Mouse (Mus musculus): ENCODE measurements around the gene Mfsd11.
"Not testable (repeated sequence)": the region's sequence is repeated elsewhere in the genome, so short reads cannot be mapped to it uniquely, and the experiment has no call there.

Mfsd11 gene

GRCm38 (mm10) chr11:116848086-116848876, 4.0 kb upstream of the Mfsd11 start:
- no peak for DNase-seq

DNA sequence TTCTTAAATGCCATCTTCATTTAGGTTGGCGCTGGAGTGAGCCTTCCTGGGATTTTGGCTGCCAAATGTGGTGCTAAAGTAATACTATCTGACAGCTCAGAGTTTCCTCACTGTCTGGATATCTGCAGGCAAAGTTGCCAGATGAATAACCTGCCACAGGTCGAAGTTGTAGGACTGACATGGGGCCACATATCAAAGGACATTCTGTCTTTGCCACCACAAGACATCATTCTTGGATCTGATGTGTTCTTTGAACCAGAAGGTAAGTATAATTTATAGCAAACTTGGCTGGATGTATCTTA, 3.4 kb upstream of the Mfsd11 start:
- not testable (repeated sequence) for DNase-seq

DNA sequence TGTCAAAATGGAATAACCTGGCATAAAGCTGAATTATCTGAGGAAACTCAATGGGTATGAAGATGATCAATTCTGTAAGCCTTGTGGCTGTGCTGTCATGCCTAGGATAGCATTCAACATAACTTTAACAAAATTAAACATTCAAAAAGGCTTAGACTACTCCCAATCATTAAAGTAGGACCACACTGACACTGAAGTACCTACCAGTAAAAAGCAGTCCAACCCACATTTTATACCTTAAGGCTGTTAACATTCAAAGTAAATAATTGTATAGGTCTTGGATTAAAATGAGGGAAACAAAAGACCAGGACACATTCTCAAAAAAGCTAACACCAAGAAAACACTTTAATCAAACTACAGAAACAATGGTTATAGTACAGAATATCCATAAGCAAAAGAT, 2.7 kb upstream of the Mfsd11 start:
- DNase-seq: no peak

- DNase-seq: no peak
Measured at GRCm38 (mm10) chr11:116850085-116850484, 2.2 kb upstream of the Mfsd11 start.

GRCm38 (mm10) chr11:116850833-116851477, 1.3 kb upstream of the Mfsd11 start:
- DNase-seq: no peak

DNA sequence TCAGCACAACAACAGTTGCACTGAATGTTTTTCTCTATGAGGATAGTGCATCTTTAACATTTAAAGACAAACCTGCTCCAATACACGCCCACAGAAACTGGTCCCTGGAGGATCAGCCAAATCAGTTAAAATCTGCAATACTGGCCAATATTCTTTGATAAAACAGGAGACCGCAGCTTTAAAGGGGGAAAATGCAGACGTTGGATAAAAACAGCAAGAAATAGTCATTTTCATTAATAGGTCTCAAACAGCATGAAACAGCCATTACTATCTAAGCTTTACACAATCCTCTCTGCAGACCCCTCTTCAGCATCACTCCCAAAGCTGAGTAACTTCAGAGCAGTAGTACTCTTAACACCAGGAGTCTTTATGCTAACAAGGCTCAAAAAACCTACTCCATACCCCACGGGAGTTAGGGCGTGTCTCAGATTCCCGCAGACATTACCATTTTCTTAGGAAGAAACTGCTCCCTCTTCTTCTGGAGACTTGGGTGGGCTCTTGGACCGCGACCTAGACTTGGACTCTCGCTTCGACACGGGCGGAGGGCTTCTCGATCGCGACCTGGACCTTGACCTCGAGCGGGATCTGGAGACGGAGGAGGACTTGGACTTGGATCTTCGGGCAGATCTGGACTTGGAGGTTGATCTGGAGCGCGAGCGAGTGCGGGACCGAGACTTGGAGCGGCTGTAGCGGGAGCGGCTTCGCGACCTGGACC, 507 bp upstream of the Mfsd11 start:
- no peak for DNase-seq

GRCm38 (mm10) chr11:116852891-116853511, 761 bp downstream of the Mfsd11 start, which contains the start of gene Srsf2:
Srsf2 (minus strand) TSS chr11:116853094.
- DNase-seq: peak; percentile 91 to 94

GRCm38 (mm10) chr11:116853512-116853928, 1.3 kb downstream of the Mfsd11 start:
- DNase-seq: peak; percentile 95

- no peak for DNase-seq
Measured at GRCm38 (mm10) chr11:116854279-116854678, 2.0 kb downstream of the Mfsd11 start.

- no peak for DNase-seq
Measured at GRCm38 (mm10) chr11:116857183-116857850, 5.1 kb downstream of the Mfsd11 start.

- no peak for DNase-seq
Measured at GRCm38 (mm10) chr11:116864444-116864843, 12.2 kb downstream of the Mfsd11 start.

- DNase-seq: no peak
Measured at GRCm38 (mm10) chr11:116865945-116866585, 13.8 kb downstream of the Mfsd11 start.

DNA sequence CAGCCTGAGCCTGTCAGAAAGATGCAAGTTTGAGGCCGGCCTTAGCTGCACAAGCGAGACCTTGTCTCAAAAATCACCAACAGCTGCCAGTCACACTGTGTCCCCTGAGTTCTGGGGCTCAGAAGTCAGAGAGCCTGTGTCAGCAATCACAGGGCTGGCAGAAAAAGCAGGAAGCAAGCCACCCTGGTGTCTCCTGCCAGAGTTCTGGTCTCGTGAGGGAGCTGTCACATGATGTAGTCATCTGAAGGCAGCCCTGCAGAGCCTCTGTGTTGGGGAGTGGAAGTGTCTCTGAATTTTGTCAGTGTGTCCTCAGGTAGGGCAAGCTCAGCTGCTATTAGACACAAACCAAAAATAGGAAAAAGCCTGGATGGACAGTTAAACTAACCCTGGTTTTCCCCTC, 15.9 kb downstream of the Mfsd11 start:
- no peak for DNase-seq

DNA sequence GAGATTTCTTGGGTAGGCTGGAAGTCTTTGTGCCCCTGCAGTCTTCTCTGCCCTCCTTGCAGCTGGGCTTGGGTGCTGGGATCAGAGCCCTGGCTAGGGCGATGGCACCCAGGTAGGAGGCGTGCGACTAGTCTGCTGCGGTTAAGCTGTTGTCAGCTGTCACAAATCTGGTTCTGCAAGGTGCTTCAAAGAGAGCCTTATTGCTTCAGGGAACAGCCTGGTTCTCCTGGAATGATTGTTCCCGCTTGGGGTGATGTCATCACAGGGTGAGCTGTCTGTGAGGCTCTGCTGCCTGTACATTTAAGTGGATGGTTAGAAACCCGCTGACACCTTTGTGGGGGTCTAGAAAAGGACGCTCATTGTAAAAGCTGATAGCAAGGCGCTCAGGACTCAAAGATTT, 17.0 kb downstream of the Mfsd11 start:
- no peak for DNase-seq

DNA sequence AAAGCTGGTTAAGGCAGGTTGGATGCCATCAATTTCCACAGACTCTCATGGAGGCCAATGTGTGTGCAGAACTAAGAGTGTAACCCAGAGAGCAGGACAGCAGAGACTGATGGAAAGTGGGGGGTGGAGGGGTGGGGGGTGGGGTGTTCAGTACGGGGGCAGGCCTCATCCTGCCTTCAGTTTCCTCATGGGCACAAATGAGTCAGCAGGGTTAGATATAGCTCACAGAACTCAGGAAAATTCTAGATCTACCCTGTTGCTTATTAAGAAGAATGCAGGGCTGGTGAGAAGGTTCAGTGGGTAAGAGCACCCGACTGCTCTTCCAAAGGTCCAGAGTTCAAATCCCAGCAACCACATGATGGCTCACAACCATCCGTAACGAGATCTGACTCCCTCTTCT, 17.4 kb downstream of the Mfsd11 start:
- DNase-seq: no peak

- DNase-seq: no peak
Measured at GRCm38 (mm10) chr11:116871538-116871937, 19.3 kb downstream of the Mfsd11 start.

DNA sequence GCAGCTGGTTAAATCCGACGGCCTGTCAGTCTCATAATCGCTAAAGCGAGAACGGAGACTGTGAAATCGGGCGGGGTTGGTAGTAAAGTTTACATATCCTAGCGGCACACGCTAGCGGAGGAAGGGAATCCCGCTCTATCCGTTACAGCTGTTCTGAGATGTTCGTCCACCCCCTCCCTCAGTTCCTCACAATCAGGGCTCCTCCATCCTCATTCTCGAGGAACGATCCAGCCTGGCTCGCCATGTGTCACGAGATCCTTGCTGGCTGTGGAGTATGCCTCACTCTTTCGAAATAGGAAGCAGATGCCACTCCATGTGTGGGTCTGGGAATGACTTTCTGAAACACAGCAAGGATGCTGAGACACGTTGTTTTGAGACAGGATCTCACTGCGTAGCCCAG, 21.7 kb downstream of the Mfsd11 start:
- no peak for DNase-seq

- DNase-seq: no peak
Measured at GRCm38 (mm10) chr11:116878454-116878853, 26.2 kb downstream of the Mfsd11 start.

DNA sequence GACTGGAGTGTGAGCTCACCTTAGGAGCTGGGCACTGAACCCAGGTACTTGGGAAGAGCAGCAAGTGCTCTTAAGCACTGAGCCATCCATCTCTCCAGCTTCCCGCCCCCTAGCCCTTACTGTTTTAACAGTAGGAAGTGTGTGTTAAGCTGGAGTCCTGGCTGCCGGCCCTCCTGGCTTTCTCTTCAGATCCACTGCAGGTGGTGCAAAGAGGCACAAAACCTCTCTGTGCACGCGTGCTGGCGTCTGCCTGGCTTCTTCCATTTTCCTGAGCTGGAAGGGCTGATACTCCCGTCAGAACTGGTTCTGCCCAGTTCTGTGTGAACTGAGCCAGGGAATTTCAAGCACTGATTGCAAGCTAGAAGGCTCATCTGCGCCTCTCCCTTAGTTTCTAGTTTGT, 28.6 kb downstream of the Mfsd11 start:
- DNase-seq: no peak

- no peak for DNase-seq
Measured at GRCm38 (mm10) chr11:116881440-116881839, 29.2 kb downstream of the Mfsd11 start.

- DNase-seq: no peak
Measured at GRCm38 (mm10) chr11:116882446-116882845, 30.2 kb downstream of the Mfsd11 start.

DNA sequence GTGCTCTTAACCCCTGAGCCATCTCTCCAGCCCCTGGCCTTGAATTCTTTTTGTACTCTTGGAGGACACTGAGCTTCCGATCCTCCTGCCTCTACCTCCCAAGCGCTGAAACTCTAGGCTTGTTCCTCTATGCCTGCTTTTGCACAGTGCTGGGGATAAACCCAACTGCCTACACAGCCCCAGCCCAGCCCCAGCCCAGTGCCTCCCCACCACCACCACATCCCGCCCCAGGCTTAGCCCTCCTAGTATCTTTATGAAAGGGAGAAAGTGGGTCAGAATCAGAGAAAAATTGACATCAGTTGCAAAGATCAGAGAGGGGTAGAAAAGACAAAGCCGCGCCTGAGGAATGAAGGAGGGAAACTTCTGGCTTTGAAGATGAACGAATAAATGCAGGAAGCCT, 31.8 kb downstream of the Mfsd11 start:
- no peak for DNase-seq
